Mouse (Mus musculus) olfactory bulb, adult 2 months (tissue): ENCODE measurements at regions not wholly inside any gene's neighbourhood (a gene's known extent, or its start where the extent isn't known, plus 50 kb on each side); places are given as distances from the start of the nearest gene placed in this dataset.

Source experiments
- CTCF ChIP-seq: fragments of 200-500 bp; IDR thresholded peaks from 2 replicates; pipeline ENCODE4 v1.5.1; 2012; ENCODE audit warnings: low read depth, mild to moderate bottlenecking, low read length, moderate library complexity; ENCODE audit not compliant: insufficient read depth
- POLR2A ChIP-seq: fragments of 200-500 bp; IDR thresholded peaks from 2 replicates; pipeline ENCODE4 v1.6.1; 2012; ENCODE audit warnings: mild to moderate bottlenecking, low read depth, low read length, moderate library complexity; ENCODE audit not compliant: insufficient read depth

GRCm38 (mm10) chr10:70739348-70739966 lies 83.7 kb upstream of the Phyhipl start:
- TF ChIP-seq CTCF = no peak
- TF ChIP-seq POLR2A = no peak
